Mouse (Mus musculus): ENCODE data around the gene Parp12. TPM values are rescaled to one million over a fixed set of nuclear protein-coding genes. Genes with fewer than 3 reads are reported as not detected.

Gene Parp12
- 10.2 and 12.4 TPM in 2 replicates for polyA plus RNA-seq (2015; fragmentation: Nextera tagmentation; extraction: Ambion mirVana)

GRCm38 (mm10) chr6:39117584-39118455 lies at the start of gene Parp12:
Parp12 (minus strand) TSS chr6:39118349.
- Histone ChIP-seq H3K9me3 (replicated peaks) (no peaks in the 10 kb centered on the region), H3K4me3 (peak within 1 kb of the TSS; percentile 64), H3K9ac (peak within 1 kb of the TSS; percentile 68), H3K27me3 (no peaks in the 10 kb centered on the region), H3K4me1 (replicated peaks) (peaks cover 21% of the 10 kb centered on the region), H3K4me2 (peak within 1 kb of the TSS; percentile 74), H3K36me3 (peaks cover 3% of the 10 kb centered on the region; the same call in 1 of the 2 replicates), H3K27ac (peak within 1 kb of the TSS; percentile 54)
- ATAC-seq (replicated peaks; ENCODE audit: insufficient number of reproducible peaks, insufficient read depth, low FRiP score, low read depth), result peak; percentile 72
- under 1% methylated on average over 99 of the region's 101 CpGs for WGBS

GRCm38 (mm10) chr6:39164891-39165290 lies 46.7 kb upstream of the Parp12 start:
- no peak overlapping the region for H3K4me2 ChIP-seq
- WGBS, result 91% methylated on average over 1 of the region's 1 CpGs
- H3K36me3 ChIP-seq, result peaks cover 30% of the 10 kb centered on the region; the same call in 1 of the 2 replicates
- no peak for ATAC-seq (replicated peaks; ENCODE audit: insufficient number of reproducible peaks, insufficient read depth, low FRiP score, low read depth)
- H3K9me3 ChIP-seq (replicated peaks), result no peaks in the 10 kb centered on the region
- H3K27me3 ChIP-seq, result no peaks in the 10 kb centered on the region
- no peak overlapping the region for H3K9ac ChIP-seq
- no peak overlapping the region for H3K27ac ChIP-seq
- H3K4me3 ChIP-seq, result no peak overlapping the region
- no peaks in the 10 kb centered on the region for H3K4me1 ChIP-seq (replicated peaks)

- 90% methylated on average over 6 of the region's 6 CpGs for WGBS
- no peaks in the 10 kb centered on the region for H3K4me1 ChIP-seq (replicated peaks)
- no peak overlapping the region for H3K4me3 ChIP-seq
- no peak overlapping the region for H3K9ac ChIP-seq
- H3K4me2 ChIP-seq, result no peak overlapping the region
- H3K9me3 ChIP-seq (replicated peaks), result no peaks in the 10 kb centered on the region
- H3K27ac ChIP-seq, result no peak overlapping the region
- no peaks in the 10 kb centered on the region for H3K27me3 ChIP-seq
- H3K36me3 ChIP-seq, result peaks cover 20% of the 10 kb centered on the region; the same call in 1 of the 2 replicates
- no peak for ATAC-seq (replicated peaks; ENCODE audit: insufficient number of reproducible peaks, insufficient read depth, low FRiP score, low read depth)
Observed at GRCm38 (mm10) chr6:39161975-39162374, 43.8 kb upstream of the Parp12 start.

GRCm38 (mm10) chr6:39146041-39146440 lies 27.9 kb upstream of the Parp12 start:
- Histone ChIP-seq H3K4me2 (no peak overlapping the region), H3K27ac (no peak overlapping the region), H3K9me3 (replicated peaks) (no peaks in the 10 kb centered on the region), H3K9ac (no peak overlapping the region), H3K4me1 (replicated peaks) (no peaks in the 10 kb centered on the region), H3K27me3 (no peaks in the 10 kb centered on the region), H3K4me3 (no peak overlapping the region), H3K36me3 (peaks cover 56% of the 10 kb centered on the region)
- ATAC-seq (replicated peaks; ENCODE audit: insufficient number of reproducible peaks, insufficient read depth, low FRiP score, low read depth), result no peak
- 68% methylated on average over 6 of the region's 6 CpGs for WGBS

- ATAC-seq (replicated peaks; ENCODE audit: insufficient number of reproducible peaks, insufficient read depth, low FRiP score, low read depth), result no peak
- H3K9ac ChIP-seq, result no peak overlapping the region
- no peaks in the 10 kb centered on the region for H3K27me3 ChIP-seq
- H3K4me1 ChIP-seq (replicated peaks), result no peaks in the 10 kb centered on the region
- no peaks in the 10 kb centered on the region for H3K9me3 ChIP-seq (replicated peaks)
- no peak overlapping the region for H3K4me3 ChIP-seq
- no peak overlapping the region for H3K27ac ChIP-seq
- no peak overlapping the region for H3K4me2 ChIP-seq
- H3K36me3 ChIP-seq, result peaks cover 20% of the 10 kb centered on the region
- 62% methylated on average over 5 of the region's 5 CpGs for WGBS
Observed at GRCm38 (mm10) chr6:39132556-39132955, 14.4 kb upstream of the Parp12 start.

GRCm38 (mm10) chr6:39131480-39131879 lies 13.3 kb upstream of the Parp12 start:
- Histone ChIP-seq H3K4me1 (replicated peaks) (no peaks in the 10 kb centered on the region), H3K27ac (no peak overlapping the region), H3K36me3 (peaks cover 20% of the 10 kb centered on the region), H3K9me3 (replicated peaks) (no peaks in the 10 kb centered on the region), H3K4me2 (no peak overlapping the region), H3K27me3 (no peaks in the 10 kb centered on the region), H3K4me3 (no peak overlapping the region), H3K9ac (no peak overlapping the region)
- ATAC-seq (replicated peaks; ENCODE audit: insufficient number of reproducible peaks, insufficient read depth, low FRiP score, low read depth), result no peak
- 44% methylated on average over 4 of the region's 4 CpGs for WGBS

- H3K27ac ChIP-seq, result no peak overlapping the region
- no peaks in the 10 kb centered on the region for H3K9me3 ChIP-seq (replicated peaks)
- no peak overlapping the region for H3K4me2 ChIP-seq
- H3K9ac ChIP-seq, result no peak overlapping the region
- H3K27me3 ChIP-seq, result no peaks in the 10 kb centered on the region
- H3K36me3 ChIP-seq, result peaks cover 3% of the 10 kb centered on the region; the same call in 1 of the 2 replicates
- no peak for ATAC-seq (replicated peaks; ENCODE audit: insufficient number of reproducible peaks, insufficient read depth, low FRiP score, low read depth)
- H3K4me1 ChIP-seq (replicated peaks), result no peaks in the 10 kb centered on the region
- no peak overlapping the region for H3K4me3 ChIP-seq
Observed at GRCm38 (mm10) chr6:39124719-39125118, 6.6 kb upstream of the Parp12 start.

GRCm38 (mm10) chr6:39120685-39121084 lies 2.5 kb upstream of the Parp12 start:
- H3K27ac ChIP-seq, result no peak overlapping the region
- H3K4me1 ChIP-seq (replicated peaks), result peaks cover 21% of the 10 kb centered on the region
- H3K9me3 ChIP-seq (replicated peaks), result no peaks in the 10 kb centered on the region
- WGBS, result 46% methylated on average over 3 of the region's 3 CpGs
- no peak for ATAC-seq (replicated peaks; ENCODE audit: insufficient number of reproducible peaks, insufficient read depth, low FRiP score, low read depth)
- H3K27me3 ChIP-seq, result no peaks in the 10 kb centered on the region
- no peak overlapping the region for H3K4me3 ChIP-seq
- H3K4me2 ChIP-seq, result no peak overlapping the region
- H3K9ac ChIP-seq, result no peak overlapping the region
- H3K36me3 ChIP-seq, result peaks cover 3% of the 10 kb centered on the region; the same call in 1 of the 2 replicates

GRCm38 (mm10) chr6:39118456-39118881 lies 320 bp upstream of the Parp12 start:
- Histone ChIP-seq H3K9ac (peak overlapping the region; percentile 68), H3K4me2 (peak overlapping the region; percentile 74), H3K9me3 (replicated peaks) (no peaks in the 10 kb centered on the region), H3K4me3 (peak overlapping the region; percentile 64), H3K4me1 (replicated peaks) (peaks cover 21% of the 10 kb centered on the region), H3K27me3 (no peaks in the 10 kb centered on the region), H3K27ac (peak overlapping the region; percentile 54), H3K36me3 (peaks cover 3% of the 10 kb centered on the region; the same call in 1 of the 2 replicates)
- 9% methylated on average over 49 of the region's 49 CpGs for WGBS
- ATAC-seq (replicated peaks; ENCODE audit: insufficient number of reproducible peaks, insufficient read depth, low FRiP score, low read depth), result peak; percentile 54

GRCm38 (mm10) chr6:39115438-39115837 lies 2.7 kb downstream of the Parp12 start:
- Histone ChIP-seq H3K4me2 (no peak overlapping the region), H3K9ac (no peak overlapping the region), H3K9me3 (replicated peaks) (no peaks in the 10 kb centered on the region), H3K27me3 (no peaks in the 10 kb centered on the region), H3K4me1 (replicated peaks) (peaks cover 21% of the 10 kb centered on the region), H3K36me3 (peaks cover 8% of the 10 kb centered on the region; the same call in 1 of the 2 replicates), H3K4me3 (no peak overlapping the region), H3K27ac (no peak overlapping the region)
- 82% methylated on average over 1 of the region's 1 CpGs for WGBS
- no peak for ATAC-seq (replicated peaks; ENCODE audit: insufficient number of reproducible peaks, insufficient read depth, low FRiP score, low read depth)

- Histone ChIP-seq H3K4me3 (no peak overlapping the region), H3K9me3 (replicated peaks) (no peaks in the 10 kb centered on the region), H3K9ac (no peak overlapping the region), H3K4me2 (no peak overlapping the region), H3K27me3 (no peaks in the 10 kb centered on the region), H3K36me3 (peaks cover 8% of the 10 kb centered on the region; the same call in 1 of the 2 replicates), H3K27ac (no peak overlapping the region), H3K4me1 (replicated peaks) (peaks cover 15% of the 10 kb centered on the region)
- WGBS, result 90% methylated on average over 3 of the region's 3 CpGs
- ATAC-seq (replicated peaks; ENCODE audit: insufficient number of reproducible peaks, insufficient read depth, low FRiP score, low read depth), result no peak
Observed at GRCm38 (mm10) chr6:39113141-39113540, 5.0 kb downstream of the Parp12 start.
